Mouse (Mus musculus): ENCODE results near the gene Kcnip1. TPM values are rescaled to one million over a fixed set of nuclear protein-coding genes. Genes with fewer than 3 reads are reported as not detected.

Kcnip1 gene
- polyA plus RNA-seq, 1 experiment from 2014 or later = 2.4 TPM

DNA sequence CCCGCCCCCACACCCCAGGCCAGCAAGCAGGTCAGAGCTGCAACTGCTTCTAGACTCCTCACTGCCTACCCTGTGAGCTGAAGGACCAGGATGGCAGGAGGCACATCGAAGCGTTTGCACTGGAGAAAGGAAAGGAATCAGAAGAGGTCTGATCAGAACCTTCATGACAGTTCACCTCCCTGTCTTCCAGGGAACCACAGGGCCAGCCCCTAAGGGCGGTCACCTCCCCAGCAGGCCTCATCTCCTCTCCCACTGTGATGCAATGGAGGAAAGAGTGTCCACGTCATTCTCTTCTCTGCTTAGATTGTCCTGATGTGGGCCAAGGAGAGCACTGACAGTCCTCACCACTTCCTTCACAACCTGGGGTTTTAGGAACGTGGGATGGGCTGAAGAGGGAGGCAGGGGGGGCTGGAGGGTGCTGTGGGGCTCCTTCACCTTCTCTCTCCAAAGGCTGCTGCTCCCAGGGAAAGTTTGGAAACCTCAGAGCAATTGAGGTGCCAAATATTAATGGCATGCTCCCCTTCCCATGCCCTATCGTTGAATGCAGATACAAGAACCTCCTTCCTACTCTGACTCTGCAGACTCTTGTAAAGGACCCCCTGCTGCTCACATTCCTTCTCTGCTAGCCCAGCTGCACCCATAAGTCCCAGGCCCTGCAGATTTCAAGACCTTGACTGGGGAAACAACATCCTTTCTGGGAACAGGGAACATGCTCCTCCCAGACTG is 17.3 kb upstream of the Kcnip1 start:
- H3K27ac ChIP-seq = 0 out of 2 replicates have a peak overlapping the region, but pooled peaks have one; percentile 50
- H3K9ac ChIP-seq (replicated peaks) = no peak overlapping the region
- H3K36me3 ChIP-seq = no peaks in the 10 kb centered on the region
- no peak overlapping the region for H3K4me2 ChIP-seq
- no peaks in the 10 kb centered on the region for H3K27me3 ChIP-seq
- H3K4me3 ChIP-seq (replicated peaks) = no peak overlapping the region
- WGBS = 73% methylated on average over 7 of the region's 7 CpGs
- peaks cover 7% of the 10 kb centered on the region for H3K4me1 ChIP-seq (replicated peaks)
- 0 out of 2 replicates have a peak, but pooled peaks have one; percentile 26 for ATAC-seq (ENCODE audit: insufficient number of reproducible peaks, insufficient read depth, low FRiP score, low TSS enrichment, low read depth)
- no peaks in the 10 kb centered on the region for H3K9me3 ChIP-seq

DNA sequence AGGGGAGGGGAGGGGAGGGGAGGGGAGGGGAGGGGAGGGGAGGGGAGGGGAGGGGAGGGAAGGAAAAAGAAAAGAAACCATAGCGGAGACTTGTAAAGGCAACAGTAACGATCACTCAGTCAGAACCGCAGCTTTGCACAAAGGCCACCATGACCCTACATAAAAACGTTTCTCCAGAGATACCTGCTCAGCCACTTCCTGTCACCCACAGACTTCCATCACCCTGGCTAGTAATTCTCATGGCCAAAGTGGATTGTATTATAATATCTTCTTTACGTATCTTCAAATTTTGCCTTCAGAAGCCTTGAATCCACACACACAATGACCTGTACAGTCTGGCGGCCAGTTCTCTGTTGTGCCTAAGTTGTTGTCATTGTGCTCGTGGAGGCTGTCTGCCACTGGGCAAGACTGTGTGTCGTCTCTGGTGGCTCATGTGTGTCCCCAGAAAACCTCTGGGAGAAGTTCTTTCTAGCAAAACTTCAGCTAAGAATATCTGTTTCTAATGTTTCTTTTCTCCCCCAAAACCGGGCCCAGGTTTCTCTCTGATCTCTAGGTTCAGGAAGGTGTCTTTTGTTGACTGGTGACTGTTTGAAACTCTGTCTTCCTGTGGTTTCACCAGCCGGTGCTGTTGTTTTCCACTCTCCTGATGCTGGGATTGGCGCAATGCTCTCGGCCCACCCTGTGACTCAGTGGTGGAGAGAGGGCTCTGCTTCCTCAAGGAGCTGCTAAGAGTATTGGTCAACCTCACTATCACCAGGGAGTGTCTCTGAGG is 16.6 kb upstream of the Kcnip1 start:
- Histone ChIP-seq H3K27ac (no peak overlapping the region), H3K4me2 (no peak overlapping the region), H3K9ac (replicated peaks) (no peak overlapping the region), H3K9me3 (no peaks in the 10 kb centered on the region), H3K27me3 (no peaks in the 10 kb centered on the region), H3K36me3 (no peaks in the 10 kb centered on the region), H3K4me1 (replicated peaks) (peaks cover 7% of the 10 kb centered on the region), H3K4me3 (replicated peaks) (no peak overlapping the region)
- no peak for ATAC-seq (ENCODE audit: insufficient number of reproducible peaks, insufficient read depth, low FRiP score, low TSS enrichment, low read depth)
- WGBS = 79% methylated on average over 12 of the region's 12 CpGs

DNA sequence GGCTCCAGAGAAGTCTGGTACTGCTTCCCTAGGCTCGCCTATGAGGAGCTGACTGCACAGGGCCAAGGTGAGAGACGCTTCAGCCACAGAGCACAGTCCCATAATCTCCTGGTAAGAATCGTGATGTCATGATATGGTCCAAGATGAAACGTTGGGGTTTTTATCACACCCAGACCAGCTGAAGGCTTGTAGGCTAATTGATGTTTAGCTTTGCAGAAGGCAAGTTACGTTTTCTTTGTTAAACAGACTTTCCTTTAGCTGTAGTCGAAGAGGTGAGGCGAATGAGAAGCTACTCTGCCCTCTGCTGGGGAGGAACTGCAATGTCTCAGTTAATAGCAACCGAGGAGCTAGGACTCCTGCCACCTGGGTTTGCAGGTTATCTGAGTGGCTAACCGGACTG is 15.8 kb upstream of the Kcnip1 start:
- H3K9ac ChIP-seq (replicated peaks) = no peak overlapping the region
- no peak overlapping the region for H3K27ac ChIP-seq
- no peak overlapping the region for H3K4me3 ChIP-seq (replicated peaks)
- H3K9me3 ChIP-seq = no peaks in the 10 kb centered on the region
- no peak overlapping the region for H3K4me2 ChIP-seq
- H3K36me3 ChIP-seq = no peaks in the 10 kb centered on the region
- H3K4me1 ChIP-seq (replicated peaks) = peaks cover 7% of the 10 kb centered on the region
- ATAC-seq (ENCODE audit: insufficient number of reproducible peaks, insufficient read depth, low FRiP score, low TSS enrichment, low read depth) = no peak
- no peaks in the 10 kb centered on the region for H3K27me3 ChIP-seq
- 44% methylated on average over 9 of the region's 9 CpGs for WGBS

DNA sequence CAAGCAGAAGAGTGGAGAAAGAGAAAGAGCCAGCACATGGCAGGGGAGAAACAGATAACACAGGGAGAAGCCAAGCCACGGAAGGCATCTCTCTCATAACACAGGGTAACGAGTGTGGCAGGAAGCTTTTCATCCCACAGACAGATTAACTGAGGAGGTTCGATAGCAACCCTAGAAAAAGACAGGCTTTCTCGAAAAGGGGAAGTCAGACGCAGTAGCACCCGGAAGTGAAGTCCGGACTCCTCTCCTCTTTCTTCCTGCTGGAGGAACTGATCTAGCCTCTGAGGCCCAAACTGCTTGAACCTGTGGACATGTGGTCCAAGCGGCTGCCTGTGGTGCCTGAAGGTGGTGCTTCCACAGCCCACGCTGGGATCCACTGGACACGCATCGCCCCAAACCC is 15.3 kb upstream of the Kcnip1 start:
- no peak for ATAC-seq (ENCODE audit: insufficient number of reproducible peaks, insufficient read depth, low FRiP score, low TSS enrichment, low read depth)
- H3K9ac ChIP-seq (replicated peaks) = no peak overlapping the region
- H3K27me3 ChIP-seq = no peaks in the 10 kb centered on the region
- H3K36me3 ChIP-seq = no peaks in the 10 kb centered on the region
- H3K27ac ChIP-seq = no peak overlapping the region
- H3K9me3 ChIP-seq = no peaks in the 10 kb centered on the region
- no peak overlapping the region for H3K4me3 ChIP-seq (replicated peaks)
- no peak overlapping the region for H3K4me2 ChIP-seq
- 89% methylated on average over 11 of the region's 11 CpGs for WGBS
- H3K4me1 ChIP-seq (replicated peaks) = peaks cover 7% of the 10 kb centered on the region

DNA sequence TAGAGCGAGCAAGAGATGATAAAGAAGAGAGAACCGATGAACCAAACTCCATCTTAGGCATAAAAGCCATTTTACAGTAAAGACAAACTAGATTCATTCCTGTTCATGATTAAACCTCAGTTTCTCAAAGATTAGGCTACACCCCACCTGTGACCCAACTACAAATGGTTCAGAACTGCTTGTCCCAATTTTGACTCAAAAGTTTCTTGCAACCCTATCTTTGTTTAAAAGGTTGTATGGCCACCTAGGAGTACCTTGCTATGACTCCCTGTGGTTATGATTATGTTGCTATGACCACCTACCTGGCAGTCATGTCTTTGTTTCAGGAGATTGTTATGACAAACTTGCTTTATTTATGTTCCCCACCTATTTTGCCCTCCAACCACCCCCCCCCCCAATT is 14.7 kb upstream of the Kcnip1 start:
- H3K4me1 ChIP-seq (replicated peaks) = peaks cover 7% of the 10 kb centered on the region
- 91% methylated on average over 2 of the region's 2 CpGs for WGBS
- H3K9ac ChIP-seq (replicated peaks) = no peak overlapping the region
- no peak overlapping the region for H3K4me2 ChIP-seq
- H3K4me3 ChIP-seq (replicated peaks) = no peak overlapping the region
- H3K27ac ChIP-seq = no peak overlapping the region
- no peaks in the 10 kb centered on the region for H3K36me3 ChIP-seq
- H3K27me3 ChIP-seq = no peaks in the 10 kb centered on the region
- no peaks in the 10 kb centered on the region for H3K9me3 ChIP-seq
- ATAC-seq (ENCODE audit: insufficient number of reproducible peaks, insufficient read depth, low FRiP score, low TSS enrichment, low read depth) = no peak

DNA sequence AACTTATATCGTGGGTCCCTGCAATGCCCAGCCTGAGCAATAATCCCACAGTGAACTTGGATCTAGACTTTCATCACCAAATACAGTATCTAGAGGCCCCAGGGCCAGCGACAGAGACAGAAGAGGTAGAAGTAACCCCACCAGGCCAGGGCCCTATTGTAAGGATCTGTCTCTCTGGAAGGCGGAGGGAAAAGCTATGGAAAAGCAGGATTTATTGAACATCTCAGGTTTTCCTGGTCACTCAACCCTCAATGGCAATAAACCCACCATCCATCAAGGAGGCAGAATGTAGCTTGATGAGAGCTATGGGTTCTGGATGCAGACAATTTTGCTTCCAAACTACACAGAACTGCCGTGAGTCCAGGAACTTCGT is 9.6 kb upstream of the Kcnip1 start:
- H3K27ac ChIP-seq = no peak overlapping the region
- H3K36me3 ChIP-seq = no peaks in the 10 kb centered on the region
- no peaks in the 10 kb centered on the region for H3K9me3 ChIP-seq
- no peak for ATAC-seq (ENCODE audit: insufficient number of reproducible peaks, insufficient read depth, low FRiP score, low TSS enrichment, low read depth)
- no peaks in the 10 kb centered on the region for H3K4me1 ChIP-seq (replicated peaks)
- 74% methylated on average over 5 of the region's 5 CpGs for WGBS
- no peaks in the 10 kb centered on the region for H3K27me3 ChIP-seq
- H3K4me3 ChIP-seq (replicated peaks) = no peak overlapping the region
- H3K4me2 ChIP-seq = no peak overlapping the region
- H3K9ac ChIP-seq (replicated peaks) = no peak overlapping the region

DNA sequence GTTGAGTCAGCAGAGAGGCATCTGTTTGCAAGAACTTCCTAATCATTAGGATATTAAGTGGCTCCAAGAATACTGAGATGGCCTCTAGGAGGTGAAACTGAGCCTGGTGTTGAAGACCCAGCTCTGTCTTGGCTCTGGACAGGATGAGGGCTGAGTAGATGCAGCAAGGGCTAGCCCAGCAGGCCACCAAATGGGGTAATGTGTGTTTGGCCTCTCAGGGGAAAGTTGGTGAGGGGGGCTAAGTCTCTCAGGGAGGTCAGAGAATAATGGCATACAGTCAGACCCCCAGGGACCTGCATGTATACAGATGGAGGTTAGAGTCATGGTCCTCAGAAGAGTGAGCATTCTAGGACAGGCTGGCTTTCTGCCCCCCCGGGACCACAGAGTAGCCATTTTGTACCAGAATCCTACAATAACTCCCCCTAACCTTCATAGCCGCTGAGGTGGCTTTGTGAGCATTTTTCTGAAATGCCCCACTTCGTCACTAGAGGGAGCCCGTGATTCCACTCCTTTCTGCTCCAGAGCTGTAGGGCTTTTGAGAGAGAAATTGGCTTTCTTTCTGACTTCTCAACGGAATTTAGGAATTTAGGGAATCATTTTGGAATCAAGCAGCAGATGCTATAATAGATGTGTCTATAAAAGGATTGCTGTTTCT is 9.1 kb upstream of the Kcnip1 start:
- Histone ChIP-seq H3K9me3 (no peaks in the 10 kb centered on the region), H3K9ac (replicated peaks) (no peak overlapping the region), H3K36me3 (no peaks in the 10 kb centered on the region), H3K4me1 (replicated peaks) (no peaks in the 10 kb centered on the region), H3K27me3 (no peaks in the 10 kb centered on the region), H3K27ac (no peak overlapping the region), H3K4me2 (no peak overlapping the region), H3K4me3 (replicated peaks) (no peak overlapping the region)
- 15% methylated on average over 5 of the region's 5 CpGs for WGBS
- no peak for ATAC-seq (ENCODE audit: insufficient number of reproducible peaks, insufficient read depth, low FRiP score, low TSS enrichment, low read depth)

DNA sequence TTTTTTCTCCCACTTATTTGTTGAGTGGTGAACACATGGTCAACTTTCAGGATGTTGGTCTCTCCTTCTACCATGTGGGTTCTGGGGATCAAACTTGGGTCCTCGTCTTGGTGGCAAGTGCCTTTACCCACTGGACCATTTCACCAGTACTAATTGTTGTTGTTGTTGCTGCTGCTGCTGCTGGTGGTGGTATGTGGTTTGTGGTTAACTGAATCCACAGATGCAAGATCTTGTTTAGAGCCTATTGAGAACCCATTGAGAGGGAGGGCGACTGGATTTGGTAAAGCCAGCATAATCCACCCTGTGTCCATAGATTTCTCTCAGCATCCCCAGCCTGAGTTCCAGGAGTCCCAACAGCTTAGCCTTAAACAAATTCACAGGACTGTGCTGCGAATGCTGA is 7.5 kb upstream of the Kcnip1 start:
- no peak overlapping the region for H3K9ac ChIP-seq (replicated peaks)
- no peak overlapping the region for H3K27ac ChIP-seq
- H3K27me3 ChIP-seq = no peaks in the 10 kb centered on the region
- ATAC-seq (ENCODE audit: insufficient number of reproducible peaks, insufficient read depth, low FRiP score, low TSS enrichment, low read depth) = no peak
- H3K4me3 ChIP-seq (replicated peaks) = no peak overlapping the region
- 82% methylated on average over 3 of the region's 3 CpGs for WGBS
- H3K4me1 ChIP-seq (replicated peaks) = no peaks in the 10 kb centered on the region
- H3K9me3 ChIP-seq = no peaks in the 10 kb centered on the region
- no peaks in the 10 kb centered on the region for H3K36me3 ChIP-seq
- H3K4me2 ChIP-seq = no peak overlapping the region

DNA sequence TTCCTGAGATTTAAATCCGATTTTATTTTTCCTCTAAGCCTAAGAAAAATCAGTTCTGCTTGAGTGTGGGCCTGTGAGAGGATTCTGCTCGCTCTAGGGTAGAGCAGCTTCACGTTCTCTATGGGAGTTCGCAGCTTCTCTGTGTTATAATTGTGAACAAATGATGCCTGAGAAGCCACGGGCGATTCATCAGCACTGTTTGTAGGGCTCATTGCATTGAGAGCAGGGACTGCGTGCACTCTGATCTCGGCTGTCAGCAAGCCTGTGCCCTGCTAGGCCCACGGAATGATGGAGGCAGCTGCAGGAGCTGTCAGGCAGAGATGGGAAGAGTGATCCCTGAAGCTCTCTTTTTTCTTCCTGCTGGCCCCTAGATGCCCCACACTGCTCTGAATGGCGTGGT is 5.3 kb upstream of the Kcnip1 start:
- H3K4me3 ChIP-seq (replicated peaks) = no peak overlapping the region
- peaks cover 4% of the 10 kb centered on the region; the same call in 1 of the 2 replicates for H3K4me1 ChIP-seq (replicated peaks)
- no peaks in the 10 kb centered on the region for H3K36me3 ChIP-seq
- ATAC-seq (ENCODE audit: insufficient number of reproducible peaks, insufficient read depth, low FRiP score, low TSS enrichment, low read depth) = no peak
- H3K9me3 ChIP-seq = no peaks in the 10 kb centered on the region
- H3K27me3 ChIP-seq = peaks cover 10% of the 10 kb centered on the region
- H3K27ac ChIP-seq = no peak overlapping the region
- no peak overlapping the region for H3K4me2 ChIP-seq
- no peak overlapping the region for H3K9ac ChIP-seq (replicated peaks)
- WGBS = 60% methylated on average over 10 of the region's 10 CpGs

DNA sequence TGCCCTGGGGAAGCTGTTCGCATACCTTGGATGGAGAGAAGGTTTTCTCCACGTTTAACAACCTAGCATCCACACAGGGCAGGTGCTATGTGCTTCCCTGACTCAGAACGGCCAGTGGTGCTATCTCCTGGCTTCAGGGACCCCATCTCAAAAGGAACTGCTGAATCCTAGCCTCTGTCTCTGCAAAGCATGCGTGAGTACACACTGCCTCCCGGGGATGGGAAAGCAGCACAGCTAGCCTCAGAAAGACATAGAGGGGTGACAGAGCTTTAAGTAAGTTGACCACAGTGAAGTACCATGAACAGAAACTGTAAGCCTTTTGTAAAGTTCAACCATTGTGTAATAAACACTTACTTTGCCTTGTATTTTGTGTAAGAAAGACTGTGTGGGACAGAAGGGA is 544 bp upstream of the Kcnip1 start:
- H3K4me2 ChIP-seq = peak overlapping the region; percentile 50
- ATAC-seq (ENCODE audit: insufficient number of reproducible peaks, insufficient read depth, low FRiP score, low TSS enrichment, low read depth) = no peak
- 61% methylated on average over 5 of the region's 5 CpGs for WGBS

DNA sequence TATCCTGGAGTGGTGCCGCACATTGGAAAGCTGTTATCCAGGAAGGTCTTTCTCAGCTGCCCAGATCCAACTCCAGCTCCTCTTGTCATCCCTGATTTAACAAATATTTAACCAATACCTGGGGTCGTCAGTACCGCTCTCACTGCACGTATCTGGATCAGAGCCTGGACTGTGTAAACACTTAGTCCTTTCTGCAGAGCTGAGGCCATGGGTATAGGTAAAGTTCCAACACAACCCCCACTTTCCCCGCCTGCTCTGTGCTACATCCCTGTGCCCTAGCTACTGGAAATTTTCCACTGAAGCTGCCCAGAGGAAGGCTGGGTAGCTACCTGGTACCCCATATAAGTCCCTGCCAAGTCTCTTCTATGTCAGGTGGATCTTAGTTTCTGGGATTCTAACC is 3.0 kb downstream of the Kcnip1 start:
- peaks cover 12% of the 10 kb centered on the region for H3K27me3 ChIP-seq
- no peak for ATAC-seq (ENCODE audit: insufficient number of reproducible peaks, insufficient read depth, low FRiP score, low TSS enrichment, low read depth)
- H3K9ac ChIP-seq (replicated peaks) = no peak overlapping the region
- H3K9me3 ChIP-seq = no peaks in the 10 kb centered on the region
- no peaks in the 10 kb centered on the region for H3K36me3 ChIP-seq
- WGBS = 85% methylated on average over 5 of the region's 5 CpGs
- no peak overlapping the region for H3K4me3 ChIP-seq (replicated peaks)
- no peak overlapping the region for H3K4me2 ChIP-seq
- no peak overlapping the region for H3K27ac ChIP-seq
- peaks cover 12% of the 10 kb centered on the region for H3K4me1 ChIP-seq (replicated peaks)

More for the DNA sequence above, 544 bp upstream of the Kcnip1 start:
- H3K27me3 ChIP-seq = peaks cover 12% of the 10 kb centered on the region
- H3K27ac ChIP-seq = no peak overlapping the region
- H3K36me3 ChIP-seq = no peaks in the 10 kb centered on the region
- H3K9me3 ChIP-seq = no peaks in the 10 kb centered on the region
- peaks cover 12% of the 10 kb centered on the region for H3K4me1 ChIP-seq (replicated peaks)
- H3K4me3 ChIP-seq (replicated peaks) = no peak overlapping the region
- no peak overlapping the region for H3K9ac ChIP-seq (replicated peaks)

All from limb, embryonic 12.5 days (tissue).